Mouse (Mus musculus): ENCODE measurements around the gene Myt1l. TPM values are rescaled to one million over a fixed set of nuclear protein-coding genes. Genes with fewer than 3 reads are reported as not detected.

The Myt1l gene
- polyA plus RNA-seq, 1 experiment from 2014 or later: 331 TPM

DNA sequence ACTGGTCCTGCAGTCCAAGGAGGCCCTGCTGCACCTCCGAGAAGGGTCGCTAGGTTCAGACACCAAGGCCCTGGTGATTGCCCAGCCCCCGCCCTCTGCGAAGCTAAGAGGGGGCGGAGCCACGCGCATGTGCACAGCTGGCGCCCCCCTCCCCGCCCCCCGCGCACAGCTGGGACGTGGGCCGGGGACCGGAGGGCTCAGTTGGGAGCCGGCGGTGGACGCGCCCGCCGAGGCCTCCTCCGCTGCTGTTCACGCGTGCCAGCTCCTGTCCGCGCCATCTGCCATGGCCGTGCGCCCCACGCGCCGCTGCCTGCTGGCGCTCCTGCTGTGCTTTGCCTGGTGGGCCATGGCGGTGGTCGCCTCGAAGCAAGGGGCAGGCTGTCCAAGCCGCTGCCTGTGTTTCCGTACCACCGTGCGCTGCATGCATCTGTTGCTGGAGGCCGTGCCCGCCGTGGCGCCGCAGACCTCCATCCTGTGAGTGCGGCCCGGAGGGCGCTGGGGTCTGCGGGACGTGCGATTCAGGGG, 409.7 kb downstream of the Myt1l start:
- H3K9ac ChIP-seq: peak overlapping the region; percentile 87
- H3K36me3 ChIP-seq (replicated peaks): no peaks in the 10 kb centered on the region
- H3K4me2 ChIP-seq: peak overlapping the region; percentile 91
- H3K27me3 ChIP-seq (replicated peaks): no peaks in the 10 kb centered on the region
- peak overlapping the region; percentile 89 for H3K27ac ChIP-seq
- peak overlapping the region; percentile 92 for H3K4me3 ChIP-seq
- H3K4me1 ChIP-seq: peaks cover 42% of the 10 kb centered on the region
- ATAC-seq (replicated peaks): peak; percentile 89
- H3K9me3 ChIP-seq: no peaks in the 10 kb centered on the region
- WGBS: 0% methylated on average over 46 of the region's 49 CpGs

DNA sequence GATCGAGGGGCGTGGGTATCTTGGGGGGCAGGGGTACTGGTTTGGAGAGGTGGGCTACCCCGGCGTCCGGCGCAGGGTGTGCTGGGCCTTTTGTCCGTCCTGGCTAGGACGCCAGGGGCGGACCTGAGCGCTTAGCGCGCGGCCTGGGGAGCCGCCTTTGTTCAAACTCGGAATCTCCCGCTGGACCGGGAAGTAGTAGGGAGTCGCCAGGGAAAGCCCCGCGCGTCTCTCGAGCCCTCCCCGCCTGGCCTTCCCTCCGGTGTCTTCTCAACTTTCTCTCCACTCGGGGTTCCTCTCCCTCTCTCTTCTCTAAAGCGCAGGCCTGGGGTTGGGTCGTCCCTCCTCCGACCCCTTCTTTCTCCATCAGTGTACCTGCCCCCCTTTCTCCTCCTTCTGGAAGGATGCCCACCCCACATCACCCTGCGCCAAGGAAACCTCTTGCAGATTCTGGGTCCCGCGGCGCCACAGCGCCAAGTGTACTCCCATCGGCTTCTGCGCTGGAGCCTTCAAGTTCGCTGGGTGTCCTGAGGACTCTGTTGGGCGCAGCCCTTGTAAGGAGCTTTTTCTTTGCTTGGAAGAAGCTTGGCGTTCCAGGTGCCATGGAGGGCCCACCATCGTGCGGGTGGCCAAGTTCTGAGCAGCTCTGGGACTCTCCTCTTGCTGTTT, 410.3 kb downstream of the Myt1l start:
- Histone ChIP-seq H3K4me3 (peak overlapping the region; percentile 92), H3K36me3 (replicated peaks) (no peaks in the 10 kb centered on the region), H3K4me2 (peak overlapping the region; percentile 91), H3K9ac (peak overlapping the region; percentile 87), H3K9me3 (no peaks in the 10 kb centered on the region), H3K4me1 (peaks cover 42% of the 10 kb centered on the region), H3K27ac (peak overlapping the region; percentile 89), H3K27me3 (replicated peaks) (no peaks in the 10 kb centered on the region)
- peak; percentile 77 for ATAC-seq (replicated peaks)
- WGBS: under 1% methylated on average over 40 of the region's 40 CpGs

DNA sequence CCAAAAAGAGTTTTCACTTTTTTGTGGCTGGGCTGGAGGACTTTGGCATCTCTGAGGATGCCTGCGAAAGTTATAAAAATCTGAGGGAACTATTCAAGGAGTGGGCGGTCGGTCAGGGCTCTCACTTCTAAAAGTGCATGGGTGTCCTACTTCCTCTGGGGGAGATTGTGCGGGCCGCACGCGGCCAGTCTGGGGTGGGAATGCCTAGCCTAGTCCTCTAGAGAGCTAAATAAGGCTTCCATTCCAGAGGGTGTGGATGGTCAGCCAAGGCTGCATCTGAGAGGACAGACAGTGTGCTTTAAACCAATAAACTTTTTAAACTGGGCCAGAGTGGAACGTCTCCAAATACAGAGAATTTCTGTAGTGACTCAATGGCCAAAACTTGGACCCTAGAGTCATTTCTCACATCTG, 411.1 kb downstream of the Myt1l start:
- H3K27ac ChIP-seq: peak overlapping the region; percentile 89
- peaks cover 42% of the 10 kb centered on the region for H3K4me1 ChIP-seq
- H3K9ac ChIP-seq: peak overlapping the region; percentile 87
- no peak for ATAC-seq (replicated peaks)
- 8% methylated on average over 8 of the region's 8 CpGs for WGBS
- H3K4me3 ChIP-seq: peak overlapping the region; percentile 92
- H3K4me2 ChIP-seq: peak overlapping the region; percentile 91
- H3K9me3 ChIP-seq: no peaks in the 10 kb centered on the region
- H3K27me3 ChIP-seq (replicated peaks): no peaks in the 10 kb centered on the region
- no peaks in the 10 kb centered on the region for H3K36me3 ChIP-seq (replicated peaks)

DNA sequence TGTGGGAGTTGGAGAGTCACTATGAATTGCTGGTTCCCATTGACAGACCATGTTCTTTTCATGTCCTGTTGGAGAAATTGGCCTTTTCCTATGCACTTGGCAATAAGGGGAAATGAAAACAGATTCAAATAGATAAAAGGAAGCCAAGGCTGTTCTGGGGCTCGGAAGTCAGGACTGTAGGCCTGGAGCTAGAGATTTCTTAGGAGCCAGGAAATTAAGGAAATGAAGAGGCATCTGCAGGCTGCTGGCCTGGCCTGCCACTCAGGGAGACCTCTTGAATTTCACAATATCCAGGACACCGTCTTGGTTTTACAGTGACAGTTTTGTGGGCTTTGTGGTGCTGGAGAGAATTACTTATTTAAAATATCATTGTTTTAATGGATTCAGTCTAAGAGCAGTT, 414.3 kb downstream of the Myt1l start:
- H3K4me3 ChIP-seq: no peak overlapping the region
- no peaks in the 10 kb centered on the region for H3K9me3 ChIP-seq
- peaks cover 44% of the 10 kb centered on the region for H3K4me1 ChIP-seq
- no peak overlapping the region for H3K27ac ChIP-seq
- ATAC-seq (replicated peaks): no peak
- no peak overlapping the region for H3K4me2 ChIP-seq
- WGBS: 91% methylated on average over 2 of the region's 2 CpGs
- no peaks in the 10 kb centered on the region for H3K27me3 ChIP-seq (replicated peaks)
- no peaks in the 10 kb centered on the region for H3K36me3 ChIP-seq (replicated peaks)
- no peak overlapping the region for H3K9ac ChIP-seq

DNA sequence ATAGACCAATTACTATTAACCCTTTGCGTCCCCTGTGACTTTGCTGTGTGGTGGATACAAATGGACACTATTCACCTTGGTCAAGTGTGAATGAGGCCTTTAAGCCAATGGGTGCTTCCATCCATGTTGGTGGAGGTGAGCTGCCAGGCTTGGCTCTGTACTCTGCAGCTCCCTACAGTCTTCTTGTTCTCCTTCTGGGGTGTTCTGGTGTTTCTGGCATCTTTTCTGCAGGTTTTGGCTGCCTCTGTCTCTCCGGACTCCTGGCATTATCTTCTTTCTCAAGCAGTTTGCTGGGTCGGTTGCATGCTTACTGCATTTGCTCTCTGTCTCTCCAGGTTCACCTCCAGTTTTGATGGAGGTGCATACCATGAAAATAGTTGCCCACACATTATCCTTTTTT, 416.5 kb downstream of the Myt1l start:
- no peak overlapping the region for H3K9ac ChIP-seq
- H3K4me1 ChIP-seq: peaks cover 30% of the 10 kb centered on the region
- no peaks in the 10 kb centered on the region for H3K9me3 ChIP-seq
- no peaks in the 10 kb centered on the region for H3K36me3 ChIP-seq (replicated peaks)
- ATAC-seq (replicated peaks): no peak
- no peak overlapping the region for H3K4me3 ChIP-seq
- H3K27ac ChIP-seq: no peak overlapping the region
- WGBS: 93% methylated on average over 3 of the region's 3 CpGs
- no peak overlapping the region for H3K4me2 ChIP-seq
- H3K27me3 ChIP-seq (replicated peaks): no peaks in the 10 kb centered on the region

DNA sequence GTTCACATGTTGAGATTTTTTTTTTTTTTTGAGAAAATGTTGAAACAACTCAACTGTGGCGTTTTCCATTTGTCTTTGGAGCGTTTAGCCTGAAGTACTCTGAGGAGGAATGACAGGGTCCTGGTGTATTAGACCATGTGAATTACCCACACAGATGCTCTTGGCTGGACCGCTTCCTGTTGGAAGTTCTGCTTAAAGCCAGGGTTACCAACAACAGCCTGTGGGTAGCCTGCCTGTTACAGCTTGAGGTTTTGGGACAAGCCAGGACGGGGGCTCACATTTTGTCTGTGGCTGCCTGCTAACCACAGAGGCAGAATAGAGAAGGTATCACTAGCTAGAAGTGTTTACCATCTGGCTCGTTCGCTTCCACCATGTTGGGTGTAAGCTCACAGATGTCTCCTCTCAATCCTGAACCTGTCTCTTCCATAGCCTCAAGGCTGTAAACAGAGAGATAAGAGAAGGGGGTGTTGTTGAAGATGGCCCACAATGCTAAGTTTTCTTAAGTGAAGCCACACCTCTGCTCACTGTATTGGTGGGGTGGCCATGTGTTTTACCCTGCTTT, 417.1 kb downstream of the Myt1l start:
- peaks cover 25% of the 10 kb centered on the region for H3K4me1 ChIP-seq
- no peak overlapping the region for H3K27ac ChIP-seq
- no peaks in the 10 kb centered on the region for H3K9me3 ChIP-seq
- H3K27me3 ChIP-seq (replicated peaks): no peaks in the 10 kb centered on the region
- H3K36me3 ChIP-seq (replicated peaks): no peaks in the 10 kb centered on the region
- H3K4me3 ChIP-seq: no peak overlapping the region
- no peak overlapping the region for H3K4me2 ChIP-seq
- 92% methylated on average over 6 of the region's 6 CpGs for WGBS
- ATAC-seq (replicated peaks): no peak
- no peak overlapping the region for H3K9ac ChIP-seq

DNA sequence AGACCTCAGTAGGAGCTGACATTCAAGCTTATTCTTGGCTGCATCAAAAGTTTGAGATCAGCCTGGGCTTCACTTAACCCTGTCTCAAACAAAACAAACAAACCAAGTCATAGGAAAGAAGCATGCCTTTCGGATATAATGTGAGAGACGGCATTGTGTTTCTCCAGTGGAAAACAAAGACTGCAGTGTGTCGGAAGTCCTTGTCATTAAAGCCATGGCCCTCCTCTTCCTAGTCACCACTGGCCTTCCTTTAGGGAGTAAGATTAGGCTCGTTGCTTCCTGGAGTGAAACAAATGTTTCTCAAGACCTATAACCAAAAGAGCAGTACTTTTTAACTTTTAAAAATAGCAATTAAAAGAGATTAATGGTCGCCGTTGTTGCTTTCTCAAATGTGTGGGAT, 422.9 kb downstream of the Myt1l start:
- Histone ChIP-seq H3K9ac (no peak overlapping the region), H3K4me1 (peaks cover 19% of the 10 kb centered on the region), H3K9me3 (no peaks in the 10 kb centered on the region), H3K4me3 (no peak overlapping the region), H3K27ac (no peak overlapping the region), H3K4me2 (no peak overlapping the region), H3K36me3 (replicated peaks) (no peaks in the 10 kb centered on the region), H3K27me3 (replicated peaks) (no peaks in the 10 kb centered on the region)
- ATAC-seq (replicated peaks): no peak
- WGBS: 56% methylated on average over 6 of the region's 6 CpGs

DNA sequence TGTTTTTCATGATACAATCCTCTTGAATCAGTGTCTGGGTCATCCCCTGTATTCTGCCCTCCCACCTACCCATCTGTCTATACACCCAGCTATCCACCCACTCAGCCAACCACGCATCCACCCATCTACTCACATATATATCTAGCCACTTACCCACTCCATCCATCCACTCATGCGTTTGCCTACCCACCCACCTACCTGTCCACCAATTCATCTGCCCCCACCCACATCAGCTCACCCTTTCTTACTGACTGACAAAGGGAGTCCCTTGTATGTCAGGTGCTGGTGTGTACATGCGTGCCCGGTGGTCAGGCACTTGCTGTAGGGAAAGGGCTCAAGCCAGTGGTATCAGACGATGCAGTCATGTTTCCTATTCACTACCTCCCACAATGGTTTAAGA, 423.3 kb downstream of the Myt1l start:
- peaks cover 16% of the 10 kb centered on the region for H3K4me1 ChIP-seq
- H3K9me3 ChIP-seq: no peaks in the 10 kb centered on the region
- H3K36me3 ChIP-seq (replicated peaks): no peaks in the 10 kb centered on the region
- no peak overlapping the region; the same call in 1 of the 2 replicates for H3K27ac ChIP-seq
- H3K9ac ChIP-seq: no peak overlapping the region
- 0 out of 2 replicates have a peak, but pooled peaks have one; percentile 25 for ATAC-seq (replicated peaks)
- no peak overlapping the region for H3K4me2 ChIP-seq
- H3K27me3 ChIP-seq (replicated peaks): no peaks in the 10 kb centered on the region
- WGBS: 90% methylated on average over 5 of the region's 5 CpGs
- no peak overlapping the region for H3K4me3 ChIP-seq

DNA sequence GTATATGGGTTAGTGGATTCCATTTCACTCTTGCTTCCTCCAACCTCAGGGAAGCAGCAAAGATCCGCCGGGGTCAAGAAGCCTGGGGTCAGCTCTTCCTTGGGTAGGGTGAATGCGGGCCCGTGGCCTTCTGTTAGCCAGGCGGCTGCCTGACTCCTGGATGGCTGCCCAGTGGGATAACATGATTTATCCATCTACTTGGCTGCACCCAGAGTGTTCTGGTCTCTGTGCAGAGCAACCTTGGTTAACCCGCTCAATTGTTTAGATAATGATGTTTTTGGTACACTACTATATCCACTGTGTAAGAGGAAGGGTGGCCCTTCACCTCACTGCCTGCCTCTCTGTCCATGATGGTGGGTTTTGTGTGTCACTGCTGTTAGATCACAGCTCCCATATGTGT, 423.9 kb downstream of the Myt1l start:
- 82% methylated on average over 6 of the region's 6 CpGs for WGBS
- peaks cover 16% of the 10 kb centered on the region for H3K4me1 ChIP-seq
- H3K36me3 ChIP-seq (replicated peaks): no peaks in the 10 kb centered on the region
- no peak overlapping the region for H3K4me2 ChIP-seq
- no peak overlapping the region for H3K9ac ChIP-seq
- no peak overlapping the region for H3K27ac ChIP-seq
- ATAC-seq (replicated peaks): no peak
- no peaks in the 10 kb centered on the region for H3K9me3 ChIP-seq
- no peak overlapping the region for H3K4me3 ChIP-seq
- H3K27me3 ChIP-seq (replicated peaks): no peaks in the 10 kb centered on the region

DNA sequence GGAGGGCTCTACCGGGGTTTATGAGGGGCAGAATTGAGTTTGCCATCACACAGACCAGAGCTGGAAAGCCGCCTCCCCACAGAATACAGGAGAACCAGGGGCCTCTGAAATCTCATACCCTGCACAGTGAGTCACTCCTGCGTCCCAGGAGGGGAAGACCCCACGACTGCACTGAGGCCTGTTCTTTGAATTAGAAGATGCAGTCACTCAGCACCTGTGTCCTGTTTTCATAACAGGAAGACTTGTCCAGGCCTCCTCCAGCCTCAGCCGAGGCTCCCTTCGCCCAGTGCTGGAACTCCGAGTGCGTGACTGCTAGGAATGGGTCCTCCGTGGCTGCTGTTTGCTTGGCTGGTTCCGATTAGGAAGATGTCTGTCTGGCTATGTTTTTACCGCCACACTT, 425.8 kb downstream of the Myt1l start:
- Histone ChIP-seq H3K4me1 (peaks cover 16% of the 10 kb centered on the region), H3K9ac (no peak overlapping the region), H3K9me3 (no peaks in the 10 kb centered on the region), H3K27ac (peak overlapping the region; percentile 53), H3K36me3 (replicated peaks) (no peaks in the 10 kb centered on the region), H3K27me3 (replicated peaks) (no peaks in the 10 kb centered on the region), H3K4me2 (no peak overlapping the region), H3K4me3 (no peak overlapping the region)
- WGBS: 61% methylated on average over 11 of the region's 11 CpGs
- no peak for ATAC-seq (replicated peaks)

DNA sequence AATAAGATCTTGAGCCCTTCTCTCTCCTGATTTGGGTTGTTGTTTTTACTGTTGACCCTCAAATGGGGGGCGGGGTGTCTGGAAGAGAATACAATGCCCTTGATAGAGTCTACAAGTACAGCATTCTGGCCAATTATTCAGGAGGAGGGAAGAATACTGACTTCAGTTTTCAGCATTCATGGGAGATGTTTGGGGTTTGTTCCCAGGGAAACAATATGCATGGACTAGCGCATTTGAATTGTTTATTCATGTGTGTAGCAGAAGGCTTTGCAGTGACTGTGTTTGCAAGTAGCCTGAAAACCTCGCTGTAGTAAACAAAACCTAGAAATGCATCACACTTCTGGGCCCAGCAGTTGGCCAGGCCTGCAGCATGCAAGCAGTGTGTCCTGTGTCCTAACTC, 426.3 kb downstream of the Myt1l start:
- Histone ChIP-seq H3K9me3 (no peaks in the 10 kb centered on the region), H3K4me2 (no peak overlapping the region), H3K27ac (peak overlapping the region; percentile 53), H3K27me3 (replicated peaks) (no peaks in the 10 kb centered on the region), H3K9ac (no peak overlapping the region), H3K4me1 (peaks cover 16% of the 10 kb centered on the region), H3K4me3 (no peak overlapping the region), H3K36me3 (replicated peaks) (no peaks in the 10 kb centered on the region)
- WGBS: 62% methylated on average over 3 of the region's 3 CpGs
- no peak for ATAC-seq (replicated peaks)

DNA sequence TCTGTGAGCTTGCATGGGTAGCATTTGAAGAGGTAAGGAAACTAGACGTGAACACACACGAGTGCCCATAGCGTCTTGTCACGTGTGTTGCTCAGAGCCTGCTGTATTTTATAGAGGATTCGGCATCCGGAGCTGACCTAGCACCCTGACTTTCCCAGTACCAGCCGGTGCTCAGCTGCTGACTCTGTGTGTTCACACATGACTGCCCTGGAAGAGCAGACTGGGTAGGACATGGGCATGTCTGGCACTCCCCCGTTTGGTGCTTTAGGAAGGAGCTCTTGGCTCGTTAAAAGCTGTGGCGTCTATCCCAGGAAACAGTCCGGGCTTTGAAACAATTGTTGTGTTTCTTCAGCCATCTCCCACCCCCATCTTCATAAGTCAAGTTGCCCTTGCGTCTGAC, 428.8 kb downstream of the Myt1l start:
- Histone ChIP-seq H3K4me1 (peaks cover 19% of the 10 kb centered on the region), H3K27ac (no peak overlapping the region), H3K36me3 (replicated peaks) (no peaks in the 10 kb centered on the region), H3K9ac (no peak overlapping the region), H3K4me2 (no peak overlapping the region), H3K27me3 (replicated peaks) (no peaks in the 10 kb centered on the region), H3K4me3 (no peak overlapping the region), H3K9me3 (no peaks in the 10 kb centered on the region)
- no peak for ATAC-seq (replicated peaks)
- WGBS: 85% methylated on average over 12 of the region's 12 CpGs

DNA sequence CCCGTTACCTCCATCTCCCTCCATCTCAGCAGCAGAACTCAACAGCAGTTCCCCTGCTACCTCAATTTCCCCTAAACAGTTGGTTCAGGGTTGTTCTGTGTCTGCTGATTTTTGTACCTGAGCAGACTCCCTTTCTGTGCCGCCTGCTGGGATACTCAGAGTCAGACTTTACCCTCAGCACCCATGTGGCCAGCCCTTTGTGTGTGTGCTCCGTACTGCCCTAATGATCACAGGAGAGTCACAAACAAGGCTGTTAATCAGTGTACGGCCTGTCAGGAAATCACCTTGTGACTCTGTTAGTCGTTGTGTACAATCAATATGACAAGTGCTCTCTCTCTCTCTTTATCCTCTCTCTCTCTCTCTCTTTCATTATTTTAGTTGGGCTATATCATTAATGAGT, 430.5 kb downstream of the Myt1l start:
- Histone ChIP-seq H3K9ac (no peak overlapping the region), H3K4me1 (peaks cover 18% of the 10 kb centered on the region), H3K27me3 (replicated peaks) (no peaks in the 10 kb centered on the region), H3K9me3 (no peaks in the 10 kb centered on the region), H3K4me3 (no peak overlapping the region), H3K36me3 (replicated peaks) (no peaks in the 10 kb centered on the region), H3K4me2 (no peak overlapping the region), H3K27ac (no peak overlapping the region)
- 77% methylated on average over 5 of the region's 5 CpGs for WGBS
- no peak for ATAC-seq (replicated peaks)
